Mouse (Mus musculus) small intestine, adult 2 months (tissue): ENCODE data around the gene Rilp. TPM values are rescaled to one million over a fixed set of nuclear protein-coding genes. Genes with fewer than 3 reads are reported as not detected.

Source experiments
- H3K27ac ChIP-seq: fragments of 200-500 bp; 2 replicates; pipeline ENCODE4 v1.5.1; 2012; ENCODE audit warnings: low read depth, low read length, control low read depth, inconsistent platforms; ENCODE audit not compliant: insufficient read depth
- H3K27me3 ChIP-seq: fragments of 200-500 bp; 2 replicates; pipeline ENCODE4 v1.6.1; 2012; ENCODE audit warnings: mild to moderate bottlenecking, moderate library complexity, low read length, inconsistent platforms; ENCODE audit not compliant: control insufficient read depth, insufficient read depth
- H3K36me3 ChIP-seq: fragments of 200-500 bp; 2 replicates; pipeline ENCODE4 v1.6.1; 2012; ENCODE audit warnings: mild to moderate bottlenecking, low read length, control low read depth, inconsistent platforms; ENCODE audit not compliant: control insufficient read depth, insufficient read depth
- H3K4me1 ChIP-seq: fragments of 200-500 bp; 2 replicates; pipeline ENCODE4 v1.6.1; 2012; ENCODE audit warnings: low read length, inconsistent platforms, mixed read lengths; ENCODE audit not compliant: control insufficient read depth, insufficient read depth, insufficient read length
- H3K4me3 ChIP-seq: fragments of 200-500 bp; 2 replicates; pipeline ENCODE4 v1.5.1; 2012; ENCODE audit warnings: low read depth, mild to moderate bottlenecking, control low read depth, inconsistent platforms, low read length, moderate library complexity
- CTCF ChIP-seq: fragments of 200-500 bp; IDR thresholded peaks from 2 replicates; pipeline ENCODE4 v1.5.1; 2012; ENCODE audit warnings: low read depth, mild to moderate bottlenecking, control low read depth, inconsistent platforms, low read length, moderate library complexity, mixed read lengths; ENCODE audit not compliant: insufficient replicate concordance, insufficient read length; ENCODE audit errors: extremely low read depth
- POLR2A ChIP-seq: fragments of 200-500 bp; IDR thresholded peaks from 2 replicates; pipeline ENCODE4 v1.6.1; 2012; ENCODE audit warnings: low read depth, mild to moderate bottlenecking, control low read depth, inconsistent platforms, low read length, moderate library complexity
- WGBS: fragments of 180-500 bp; shearing (Covaris S2); methylation state at CpG from one replicate; pipeline ENCODE4 v1.1.7; 2018; 5-methylcytosine and 5-hydroxymethylcytosine counted together
- polyA plus RNA-seq: library from polyadenylated mRNA; depleted of rRNA; stranded (reverse); fragments of >200 nt; gene quantifications from 2 replicates; pipeline ENCODE4 v1.2.3, GENCODE M21; 2012; rRNA removed

Gene Rilp
- polyA plus RNA-seq, result 8.0 and 15.0 TPM in 2 replicates

DNA sequence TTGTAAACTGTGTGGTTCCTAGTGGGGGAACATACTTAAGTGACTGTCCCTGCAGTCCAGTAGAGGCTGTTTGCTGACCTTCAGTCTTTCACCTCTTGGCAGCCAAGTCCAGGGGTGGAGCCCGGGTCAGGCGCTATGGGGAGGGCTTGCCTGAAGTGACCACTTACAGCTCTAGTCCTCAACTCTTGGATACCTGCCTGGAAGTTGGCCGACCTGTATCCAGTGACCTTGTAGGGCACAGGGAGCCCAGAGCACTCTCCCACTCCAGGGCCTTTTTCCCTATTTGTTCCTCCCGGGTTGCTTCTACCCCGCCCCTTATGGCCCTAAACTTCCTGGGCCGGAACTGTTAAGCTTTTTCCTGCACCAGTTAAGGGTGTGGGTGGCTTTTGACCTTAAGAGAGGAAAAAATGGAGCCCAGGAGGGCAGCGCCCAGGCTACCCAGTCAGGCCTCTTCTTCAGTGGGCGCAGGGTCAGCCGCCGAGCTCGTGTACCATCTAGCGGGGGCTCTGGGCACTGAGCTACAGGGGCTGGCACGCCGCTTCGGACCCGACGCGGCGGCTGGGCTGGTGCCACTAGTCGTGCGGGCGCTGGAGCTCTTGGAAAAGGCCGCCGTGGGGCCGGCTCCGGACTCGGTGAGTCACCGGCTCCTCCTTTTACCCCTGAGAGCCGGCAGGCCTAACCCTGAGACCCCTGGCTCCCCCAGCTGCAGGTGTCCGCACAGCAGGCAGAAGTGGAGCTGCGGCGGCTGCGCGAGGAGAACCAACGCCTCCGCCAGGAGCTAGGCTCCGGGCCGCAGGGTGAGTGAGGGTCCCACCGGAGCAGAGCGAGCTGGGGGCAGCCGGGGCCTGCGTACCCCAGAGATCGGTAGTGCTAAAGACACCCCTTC is at the start of gene Rilp:
Gene Rilp (plus strand): TSS at position 354 of the 886 bp plus-strand sequence.
- no peak for TF ChIP-seq POLR2A
- peak; percentile 10; the same call in 1 of the 2 replicates for TF ChIP-seq CTCF
- H3K36me3 ChIP-seq, result peaks cover 34% of the 10 kb centered on the region
- peaks cover 11% of the 10 kb centered on the region for H3K4me1 ChIP-seq
- 2% methylated on average over 43 of the region's 43 CpGs for WGBS
- peak within 1 kb of the TSS; percentile 88 for H3K4me3 ChIP-seq
- no peaks in the 10 kb centered on the region for H3K27me3 ChIP-seq
- peak within 1 kb of the TSS; percentile 98 for H3K27ac ChIP-seq

DNA sequence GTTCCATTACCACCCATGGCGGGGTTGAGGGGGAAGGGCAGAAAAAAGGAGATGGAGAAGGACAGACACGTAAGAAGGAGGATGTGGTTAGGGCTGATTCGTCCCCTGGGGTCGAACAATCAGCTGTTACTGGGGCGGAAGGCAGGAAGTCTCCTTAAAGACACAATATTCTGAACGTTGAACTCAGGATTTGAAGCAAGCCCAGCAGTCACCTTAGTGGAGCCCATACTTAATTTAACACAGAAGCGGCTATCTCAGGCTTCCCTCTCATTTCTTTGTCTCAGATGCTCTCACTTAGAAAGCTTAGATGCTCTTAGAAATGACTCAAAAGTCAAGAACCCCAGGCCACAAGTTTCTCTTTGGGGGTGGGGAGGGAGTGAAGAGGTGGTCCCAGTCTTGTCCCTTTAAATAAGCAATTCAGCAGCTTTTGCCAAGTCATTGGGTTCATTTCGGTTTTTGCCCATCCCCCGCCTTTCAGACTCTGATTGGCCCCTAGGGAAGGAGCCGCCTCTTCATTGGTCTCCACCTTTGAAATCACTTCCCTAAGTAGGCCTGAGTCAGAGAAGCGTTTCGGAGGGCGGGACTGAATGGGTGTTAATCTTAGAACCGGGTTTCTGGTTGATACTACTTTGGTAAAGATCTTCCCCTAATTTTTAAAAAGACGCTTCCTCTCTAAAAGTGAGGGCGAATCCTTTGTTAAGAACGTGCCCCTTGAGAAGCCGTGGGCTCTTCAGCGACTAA is 49.6 kb upstream of the Rilp start:
- 9% methylated on average over 19 of the region's 19 CpGs for WGBS
- H3K27me3 ChIP-seq, result no peaks in the 10 kb centered on the region
- peaks cover 24% of the 10 kb centered on the region for H3K4me1 ChIP-seq
- H3K27ac ChIP-seq, result peak overlapping the region; percentile 100
- no peak for TF ChIP-seq CTCF
- TF ChIP-seq POLR2A, result no peak
- H3K4me3 ChIP-seq, result peak overlapping the region; percentile 66
- H3K36me3 ChIP-seq, result peaks cover 16% of the 10 kb centered on the region

DNA sequence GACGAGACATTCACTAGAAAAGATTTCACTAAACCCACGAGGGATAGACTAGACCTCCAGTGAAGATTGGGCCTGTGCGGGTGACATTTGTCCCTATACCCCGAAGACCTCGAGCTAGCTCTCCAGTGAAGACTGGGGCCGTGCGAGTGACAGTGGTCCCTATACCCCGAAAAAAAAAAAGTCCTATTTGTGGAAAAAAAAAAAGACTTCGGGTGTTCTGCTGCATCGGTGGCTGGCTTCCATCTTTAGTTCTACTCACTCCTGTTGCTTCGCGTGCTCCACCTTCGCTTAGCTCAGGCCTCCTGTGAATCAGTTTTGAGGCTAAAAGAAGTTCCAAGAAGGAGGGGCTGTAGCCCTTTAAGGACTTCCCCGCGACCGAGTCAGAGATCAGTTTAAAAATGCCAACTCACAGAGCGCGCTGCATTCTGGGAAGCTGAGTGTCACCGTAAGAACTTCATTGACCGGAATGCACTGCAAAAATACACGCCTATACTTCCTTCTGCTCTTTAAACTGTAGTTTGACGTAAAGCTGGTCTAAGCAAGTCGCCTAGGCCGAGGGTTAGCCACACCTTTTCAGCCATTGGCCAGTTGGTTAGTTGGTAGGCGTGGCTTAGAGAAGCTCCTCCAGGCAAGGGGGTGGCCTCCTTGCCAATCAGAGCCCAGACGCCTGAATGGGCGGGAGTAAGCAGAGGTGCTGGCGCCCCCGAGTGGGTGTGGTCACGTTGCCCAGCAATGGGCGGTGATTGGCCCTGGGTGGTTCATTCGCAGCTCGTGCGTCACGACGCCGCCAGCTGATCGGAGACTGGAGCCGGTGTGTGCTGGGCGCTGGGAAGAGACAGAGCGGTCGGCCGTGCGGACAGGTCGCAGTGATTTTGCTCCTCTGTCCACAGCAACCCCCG is 48.8 kb upstream of the Rilp start, which contains the start of gene Tlcd2:
Gene Tlcd2 (plus strand): TSS at position 872 of the 899 bp plus-strand sequence.
- Histone ChIP-seq H3K36me3 (peaks cover 24% of the 10 kb centered on the region), H3K4me3 (peak within 1 kb of the TSS; percentile 97), H3K4me1 (peaks cover 25% of the 10 kb centered on the region), H3K27me3 (no peaks in the 10 kb centered on the region), H3K27ac (peak within 1 kb of the TSS; percentile 100)
- TF ChIP-seq POLR2A (peak; percentile 100), CTCF (no peak)
- under 1% methylated on average over 46 of the region's 46 CpGs for WGBS

DNA sequence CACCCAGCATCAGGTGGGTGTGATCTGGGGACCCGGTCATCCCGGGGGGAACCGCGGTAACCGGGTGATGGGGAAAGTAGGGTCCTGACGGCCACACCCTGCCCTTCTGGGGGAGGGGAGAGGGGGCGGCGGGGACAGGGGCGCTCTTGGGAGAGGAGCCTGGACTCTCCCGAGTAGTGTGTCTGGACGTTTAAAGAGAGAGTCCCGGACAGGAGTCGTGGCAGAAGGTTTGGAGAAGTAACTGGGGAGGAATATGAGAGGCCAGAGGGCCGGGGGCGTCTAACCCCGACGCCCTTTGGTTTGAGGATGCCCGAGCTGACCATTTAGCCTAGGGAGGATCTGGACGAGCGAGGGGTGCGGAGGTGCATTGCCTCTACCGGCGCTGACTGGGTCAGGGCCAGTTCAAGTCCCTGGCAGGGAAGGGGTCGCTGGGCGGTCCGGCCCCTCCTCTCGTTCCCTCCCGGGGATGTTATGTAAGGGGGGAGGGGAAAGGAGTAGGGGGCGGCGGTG is 48.1 kb upstream of the Rilp start:
- H3K4me3 ChIP-seq, result peak overlapping the region; percentile 97
- under 1% methylated on average over 30 of the region's 30 CpGs for WGBS
- peaks cover 25% of the 10 kb centered on the region for H3K4me1 ChIP-seq
- H3K27me3 ChIP-seq, result no peaks in the 10 kb centered on the region
- H3K36me3 ChIP-seq, result peaks cover 27% of the 10 kb centered on the region
- no peak for TF ChIP-seq CTCF
- TF ChIP-seq POLR2A, result no peak
- H3K27ac ChIP-seq, result peak overlapping the region; percentile 99

DNA sequence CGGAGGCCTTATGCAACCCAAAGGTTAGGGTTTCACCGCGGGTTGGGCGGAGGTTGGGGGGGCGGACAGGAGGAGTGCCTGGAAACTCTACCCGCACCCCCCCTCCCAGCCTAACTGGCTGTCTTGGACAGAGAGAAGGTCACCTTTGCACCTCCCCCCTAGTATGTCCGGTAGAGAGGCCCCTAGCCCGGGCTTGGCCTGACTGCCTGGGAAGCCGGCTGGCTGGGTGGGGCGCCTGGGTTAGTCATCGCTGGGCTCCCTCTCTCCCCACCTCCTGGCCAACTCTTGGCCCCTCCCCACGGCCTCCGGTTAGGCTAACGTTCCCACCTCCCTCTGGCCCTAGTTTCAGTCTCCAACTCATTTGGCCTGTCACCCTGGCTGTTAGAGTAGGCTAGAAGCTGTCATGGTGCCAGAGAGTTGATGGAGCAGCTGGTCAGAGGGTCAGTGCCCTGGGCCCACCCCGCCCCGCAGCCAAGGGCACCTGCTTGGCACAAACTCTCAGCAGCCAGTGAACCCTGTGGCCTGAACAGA is 47.6 kb upstream of the Rilp start:
- WGBS, result 2% methylated on average over 16 of the region's 16 CpGs
- peaks cover 27% of the 10 kb centered on the region for H3K36me3 ChIP-seq
- peaks cover 25% of the 10 kb centered on the region for H3K4me1 ChIP-seq
- H3K4me3 ChIP-seq, result peak overlapping the region; percentile 97
- no peaks in the 10 kb centered on the region for H3K27me3 ChIP-seq
- H3K27ac ChIP-seq, result peak overlapping the region; percentile 99
- TF ChIP-seq POLR2A, result peak; percentile 56; the same call in 1 of the 2 replicates
- no peak for TF ChIP-seq CTCF

DNA sequence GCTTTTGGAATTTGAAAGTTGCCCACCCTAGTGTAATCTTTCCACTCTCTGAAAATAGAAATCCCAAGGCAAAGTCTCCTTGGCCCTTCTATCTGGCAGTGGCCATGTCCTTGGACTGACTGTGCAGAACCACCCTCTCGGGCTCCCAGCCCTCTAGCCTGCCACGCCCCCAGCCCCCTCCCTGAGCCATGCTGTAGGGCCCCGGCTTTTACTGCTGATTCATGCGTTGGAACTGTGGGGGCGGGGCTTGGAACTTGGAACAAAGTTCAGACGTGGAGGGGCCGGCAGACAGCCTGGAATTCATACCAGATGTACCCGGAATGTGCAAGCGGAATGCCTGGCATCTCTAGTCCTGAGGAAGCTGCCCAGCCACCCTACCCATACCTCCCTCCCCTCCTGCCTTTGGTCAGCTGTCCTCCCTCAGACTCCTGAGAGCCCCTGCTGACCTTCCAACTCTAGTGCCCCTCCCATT is 47.0 kb upstream of the Rilp start:
- H3K27me3 ChIP-seq, result no peaks in the 10 kb centered on the region
- peak overlapping the region; percentile 97 for H3K4me3 ChIP-seq
- 5% methylated on average over 9 of the region's 9 CpGs for WGBS
- peak overlapping the region; percentile 99 for H3K27ac ChIP-seq
- no peak for TF ChIP-seq POLR2A
- TF ChIP-seq CTCF, result no peak
- peaks cover 26% of the 10 kb centered on the region for H3K4me1 ChIP-seq
- H3K36me3 ChIP-seq, result peaks cover 27% of the 10 kb centered on the region
